Mouse (Mus musculus): ENCODE measurements around the gene Vstm5. TPM values are rescaled to one million over a fixed set of nuclear protein-coding genes. Genes with fewer than 3 reads are reported as not detected.
A peak's percentile ranks its signal among the peaks of the same experiment; 100 is the strongest.
"Not testable (repeated sequence)": the region's sequence is repeated elsewhere in the genome, so short reads cannot be mapped to it uniquely, and the experiment has no call there.

Vstm5 gene
- polyA plus RNA-seq, 1 experiment: 18.4 TPM

DNA sequence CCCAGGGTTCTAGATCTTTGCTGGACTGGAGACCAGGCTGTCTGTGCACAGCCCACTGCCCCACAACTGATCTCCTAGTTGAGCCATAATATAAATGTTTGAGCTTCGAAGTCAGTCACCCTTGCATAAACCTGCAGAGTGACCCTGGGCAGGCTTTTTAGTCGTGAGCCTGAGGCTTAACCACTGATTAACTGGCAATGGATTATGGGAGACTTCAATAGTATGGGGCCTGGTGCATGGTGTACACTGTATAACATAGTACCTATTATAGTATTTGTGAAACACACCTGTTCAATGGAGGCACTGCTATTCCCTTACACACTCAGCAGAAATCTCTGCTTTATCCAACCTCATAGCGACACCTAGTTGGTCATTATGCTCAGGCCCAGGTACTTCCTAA lies 17.4 kb downstream of the Vstm5 start:
- DNase-seq (ENCODE audit: extremely low spot score in 1 of 2, low spot score in 1 of 2): no peak

GRCm38 (mm10) chr9:15261980-15262379 lies 23.1 kb downstream of the Vstm5 start:
- DNase-seq (ENCODE audit: extremely low spot score in 1 of 2, low spot score in 1 of 2): no peak

DNA sequence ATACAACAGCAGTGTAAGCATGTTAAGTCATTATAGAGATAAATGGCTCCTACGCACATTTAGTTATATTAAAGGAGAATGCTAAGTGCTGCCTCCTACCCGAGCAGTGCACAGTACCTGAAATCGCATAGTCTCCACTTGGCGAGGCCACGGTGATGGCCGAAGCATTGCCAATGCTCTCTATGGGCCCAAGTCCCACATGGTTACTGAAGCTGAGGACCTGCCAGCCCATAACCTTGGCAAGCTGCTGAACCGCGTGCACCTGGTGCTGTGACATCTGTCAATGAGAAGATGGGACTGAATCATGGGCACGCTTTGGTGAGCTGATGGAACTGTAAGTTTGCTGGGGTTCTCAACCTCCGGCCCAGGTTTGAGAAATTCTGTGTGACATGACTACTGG lies 24.6 kb downstream of the Vstm5 start:
- DNase-seq (ENCODE audit: extremely low spot score in 1 of 2, low spot score in 1 of 2): no peak

DNA sequence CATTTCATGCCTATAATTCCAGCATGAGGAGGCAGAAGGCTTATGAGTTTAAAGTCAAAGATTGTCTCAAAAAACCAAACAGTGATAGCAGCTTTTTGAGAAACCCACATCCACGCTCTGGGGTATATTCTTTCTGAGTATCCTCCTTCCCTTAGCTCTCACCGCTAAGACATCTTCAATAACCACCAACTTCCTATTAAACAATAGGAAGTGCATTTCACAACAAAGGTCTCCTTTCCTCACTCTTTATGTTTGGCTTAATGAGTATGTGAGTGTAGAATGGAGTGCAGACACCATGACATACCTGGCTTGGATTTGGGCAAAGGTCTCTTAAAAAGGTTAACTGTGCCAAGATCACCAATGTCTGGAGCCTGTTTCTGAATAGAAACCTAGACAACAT lies 35.1 kb downstream of the Vstm5 start:
- DNase-seq (ENCODE audit: extremely low spot score in 1 of 2, low spot score in 1 of 2): no peak

- no peak for DNase-seq (ENCODE audit: extremely low spot score in 1 of 2, low spot score in 1 of 2)
Measured at GRCm38 (mm10) chr9:15276855-15277254, 38.0 kb downstream of the Vstm5 start.

DNA sequence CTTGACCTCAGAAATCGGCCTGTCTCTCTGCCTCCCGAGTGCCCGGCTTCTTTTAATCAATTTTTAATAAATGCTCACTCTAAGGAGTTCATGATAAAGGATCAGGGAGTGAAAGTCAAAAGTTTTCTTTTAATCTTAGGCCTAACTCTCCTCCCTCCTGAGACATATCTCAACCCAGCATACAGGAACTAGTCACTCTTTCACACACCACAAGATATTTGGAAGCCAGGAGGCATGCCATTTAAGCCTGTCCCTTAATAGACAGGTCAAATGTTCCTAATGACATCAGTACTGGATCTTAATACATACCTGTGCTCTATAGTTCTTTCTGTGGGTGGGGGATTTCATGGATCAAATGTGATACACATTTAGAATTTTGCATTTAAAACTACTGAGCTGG lies 39.5 kb downstream of the Vstm5 start:
- no peak for DNase-seq (ENCODE audit: extremely low spot score in 1 of 2, low spot score in 1 of 2)

- DNase-seq (ENCODE audit: extremely low spot score in 1 of 2, low spot score in 1 of 2): no peak
Measured at GRCm38 (mm10) chr9:15279139-15279648, 40.3 kb downstream of the Vstm5 start.

DNA sequence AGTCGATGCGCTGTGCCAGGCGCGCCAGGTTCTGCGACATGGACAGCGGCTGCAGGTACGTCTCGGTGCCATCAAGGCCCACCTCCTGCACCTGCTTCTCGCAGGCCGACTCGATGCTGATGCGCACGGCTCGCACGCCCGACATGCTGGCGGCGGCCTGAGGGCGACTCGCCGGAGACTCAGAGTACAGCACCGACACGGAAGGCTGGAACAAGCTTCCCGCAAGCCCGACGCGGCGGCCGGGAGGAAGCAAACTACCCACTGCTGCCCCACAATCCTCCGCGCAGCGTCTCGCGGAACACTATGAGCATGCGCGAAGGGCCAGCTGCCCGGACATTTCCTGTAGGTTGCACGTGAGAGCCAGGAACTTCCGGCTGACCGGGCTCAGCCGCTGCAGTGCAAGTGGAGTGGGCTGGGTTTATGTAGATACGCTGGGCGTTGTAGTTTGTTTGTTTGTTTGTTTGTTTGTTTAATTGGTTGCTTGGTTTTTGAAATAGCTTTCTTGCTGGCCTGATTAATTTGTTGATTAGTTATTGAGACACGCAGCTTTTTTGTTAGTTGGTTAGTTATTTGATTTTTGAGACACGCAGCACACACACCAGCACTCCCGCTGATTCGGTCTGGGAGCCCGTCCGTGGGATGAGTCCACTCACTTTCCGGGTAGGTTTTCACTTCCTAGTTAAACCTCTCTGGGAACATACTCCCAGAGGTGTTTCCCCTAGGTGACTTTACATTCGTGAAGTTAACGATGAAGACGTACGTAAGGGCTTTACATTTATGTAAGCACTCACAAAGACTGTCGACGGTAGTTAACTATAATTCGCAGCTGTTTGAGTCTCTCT lies 41.0 kb downstream of the Vstm5 start, which contains the start of gene Med17:
TSS of gene Med17 (minus strand) at position 283 of the 842 bp plus-strand sequence.
- DNase-seq (ENCODE audit: extremely low spot score in 1 of 2, low spot score in 1 of 2): peak; percentile 88 to 97

- DNase-seq (ENCODE audit: extremely low spot score in 1 of 2, low spot score in 1 of 2): no peak
Measured at GRCm38 (mm10) chr9:15280491-15280879, 41.6 kb downstream of the Vstm5 start.

- DNase-seq (ENCODE audit: extremely low spot score in 1 of 2, low spot score in 1 of 2): no peak
Measured at GRCm38 (mm10) chr9:15285443-15285842, 46.6 kb downstream of the Vstm5 start.

GRCm38 (mm10) chr9:15287846-15288245 lies 49.0 kb downstream of the Vstm5 start:
- no peak for DNase-seq (ENCODE audit: extremely low spot score in 1 of 2, low spot score in 1 of 2)

GRCm38 (mm10) chr9:15288402-15288801 lies 49.6 kb downstream of the Vstm5 start:
- DNase-seq (ENCODE audit: extremely low spot score in 1 of 2, low spot score in 1 of 2): no peak

- no peak for DNase-seq (ENCODE audit: extremely low spot score in 1 of 2, low spot score in 1 of 2)
Measured at GRCm38 (mm10) chr9:15289251-15289650, 50.4 kb downstream of the Vstm5 start.

GRCm38 (mm10) chr9:15297112-15297511 lies 58.3 kb downstream of the Vstm5 start:
- no peak for DNase-seq (ENCODE audit: extremely low spot score in 1 of 2, low spot score in 1 of 2)

- DNase-seq (ENCODE audit: extremely low spot score in 1 of 2, low spot score in 1 of 2): no peak
Measured at GRCm38 (mm10) chr9:15298451-15298850, 59.6 kb downstream of the Vstm5 start.

DNA sequence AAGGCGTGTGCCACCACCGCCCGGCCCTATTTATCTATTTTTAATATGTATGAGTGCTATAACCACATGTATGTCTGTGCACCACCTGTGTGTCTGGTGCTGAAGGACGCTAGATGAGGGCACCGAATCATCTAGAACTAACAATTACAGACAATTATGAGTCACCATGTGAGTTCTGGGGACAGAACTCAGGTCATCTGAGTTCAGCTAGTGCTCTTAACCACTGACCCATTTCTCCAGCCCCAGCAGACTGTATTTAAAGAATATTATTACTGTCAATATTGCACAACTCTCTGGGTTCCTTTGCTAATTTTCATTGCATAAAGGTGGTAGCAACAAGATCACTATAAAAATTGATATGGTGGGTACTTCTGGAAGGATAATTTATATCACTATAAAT lies 61.2 kb downstream of the Vstm5 start:
- no peak for DNase-seq (ENCODE audit: extremely low spot score in 1 of 2, low spot score in 1 of 2)

DNA sequence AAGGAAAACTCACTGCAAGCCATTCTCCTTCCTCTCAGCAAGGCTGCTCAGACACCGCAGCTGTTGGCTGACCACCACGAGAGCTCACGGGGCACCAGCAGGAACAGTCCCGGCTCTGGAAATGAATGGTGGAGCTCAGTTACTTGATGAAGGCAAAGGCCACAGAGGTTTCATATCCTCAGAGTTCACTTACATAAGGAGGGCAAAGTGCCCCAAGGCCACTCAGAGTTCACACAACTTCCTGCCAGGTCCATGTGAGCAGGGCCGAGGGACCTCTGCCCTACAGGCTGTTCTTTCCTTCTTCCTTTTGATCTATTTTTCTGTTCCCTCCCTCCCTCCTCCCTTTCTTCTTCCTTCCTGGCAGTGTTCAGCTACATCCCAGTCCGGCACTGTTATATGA lies 62.6 kb downstream of the Vstm5 start:
- no peak for DNase-seq (ENCODE audit: extremely low spot score in 1 of 2, low spot score in 1 of 2)

DNA sequence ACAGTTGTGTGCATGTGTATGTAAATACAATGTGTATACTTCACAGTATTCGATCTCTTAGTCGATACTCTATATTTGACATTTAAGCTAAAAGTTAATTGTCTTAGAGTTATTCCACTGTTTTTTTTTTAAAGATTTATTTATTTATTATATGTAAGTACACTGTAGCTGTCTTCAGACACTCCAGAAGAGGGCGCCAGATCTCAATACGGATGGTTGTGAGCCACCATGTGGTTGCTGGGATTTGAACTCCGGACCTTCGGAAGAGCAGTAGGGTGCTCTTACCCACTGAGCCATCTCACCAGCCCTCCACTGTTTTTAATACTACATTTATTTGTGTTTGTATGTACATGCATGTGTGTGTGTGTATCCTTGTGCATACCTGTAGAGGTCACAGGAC lies 63.2 kb downstream of the Vstm5 start:
- DNase-seq (ENCODE audit: extremely low spot score in 1 of 2, low spot score in 1 of 2): not testable (repeated sequence)

- no peak for DNase-seq (ENCODE audit: extremely low spot score in 1 of 2, low spot score in 1 of 2)
Measured at GRCm38 (mm10) chr9:15302881-15303280, 64.0 kb downstream of the Vstm5 start.

DNA sequence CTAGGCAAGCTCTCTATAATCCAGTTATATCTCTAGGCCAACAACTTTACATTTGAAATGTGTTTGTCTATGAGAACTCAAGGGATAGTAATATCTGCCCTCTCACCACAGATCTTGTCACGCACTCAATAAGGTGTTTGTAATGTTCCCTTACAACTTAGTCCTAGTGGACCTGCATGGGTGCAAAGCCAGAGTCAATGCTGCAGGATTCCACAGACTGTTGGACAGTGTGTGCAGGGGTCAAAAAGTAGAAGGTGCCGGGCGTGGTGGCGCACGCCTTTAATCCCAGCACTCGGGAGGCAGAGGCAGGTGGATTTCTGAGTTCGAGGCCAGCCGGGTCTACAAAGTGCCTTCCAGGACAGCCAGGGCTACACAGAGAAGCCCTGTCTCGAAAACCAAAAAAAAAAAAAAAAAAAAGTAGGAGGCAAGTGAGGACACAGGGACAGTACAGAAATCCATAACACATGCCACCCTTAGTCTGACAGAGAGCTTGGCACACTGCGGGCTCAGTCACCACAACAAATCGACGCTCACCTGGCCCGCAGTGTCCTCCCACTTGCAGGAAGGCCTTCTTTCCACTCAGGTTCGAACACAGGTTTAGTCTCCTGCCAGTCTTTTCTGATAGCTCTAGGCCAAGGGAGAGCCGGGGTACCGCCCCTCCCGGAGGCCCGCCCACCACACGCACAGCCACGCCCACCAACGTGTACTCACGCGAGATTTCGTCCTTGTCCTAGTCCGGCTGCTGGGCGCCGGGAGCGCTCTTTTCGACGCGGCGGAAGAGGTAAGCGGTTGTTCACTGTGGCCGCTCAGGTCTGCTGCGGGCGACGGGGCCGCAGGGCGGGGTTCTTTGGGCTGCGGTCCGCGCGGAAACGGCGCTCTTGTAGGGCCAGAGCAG lies 66.9 kb downstream of the Vstm5 start, which contains the start of gene Taf1d:
TSS of gene Taf1d (plus strand) at position 712 of the 895 bp plus-strand sequence.
- peak; percentile 91 to 97 for DNase-seq (ENCODE audit: extremely low spot score in 1 of 2, low spot score in 1 of 2)
